8 mouse cellular contexts compared by ENCODE assay signal in the genomic region with DNA sequence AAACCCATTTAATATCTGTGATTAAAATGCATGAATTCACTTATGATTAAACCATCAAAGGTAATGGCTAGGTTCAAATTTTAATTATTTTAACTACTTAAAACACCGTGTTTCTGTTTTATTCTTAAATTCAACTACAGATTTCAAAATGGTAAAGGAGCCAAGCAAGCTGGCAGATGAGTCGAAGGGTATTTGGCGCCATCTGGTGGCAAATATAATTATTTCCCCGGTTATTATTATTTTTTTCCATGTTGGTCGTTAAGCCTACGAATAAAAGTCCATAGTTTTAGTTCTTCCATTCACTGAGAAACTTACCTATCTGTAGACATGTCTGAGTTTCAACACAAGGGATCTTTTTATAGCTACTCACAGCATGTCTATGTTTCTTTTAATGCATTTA.
A peak's percentile ranks its signal among the peaks of the same experiment; 100 is the strongest.
DNase-seq lines count a peak whose midpoint lies in the region; ATAC-seq lines count a peak whose summit lies in the region.

No protein-coding gene starts in this region.

- peak; percentile 1 for DNase-seq in cerebellum, adult 9-10 months
- peak; percentile 4 to 14 for DNase-seq in left cerebral cortex, adult 18-20 months (ENCODE audit: low spot score in 2 of 2)
- no peak for DNase-seq in left cerebral cortex, postnatal 36 days (ENCODE audit: low spot score in 2 of 2)
- peak; percentile 55 for DNase-seq in NIH3T3 (ENCODE audit: low read depth)
- DNase-seq in left cerebral cortex, postnatal 4 days: peak; percentile 0

- intact Hi-C loops in left cerebral cortex, postnatal 36 days (cut with DNase I): loop anchor here (2.0 to 5.0 kb wide), 2 partner anchors 510 to 1517 kb away; a partner anchor contains a TSS
- intact Hi-C loops in left cerebral cortex, postnatal 4 days (cut with DNase I): loop anchor here (5.0 to 10.0 kb wide), 2 partner anchors 507 to 1520 kb away; a partner anchor contains a TSS

- ATAC-seq in cerebellum, adult (ENCODE audit: insufficient number of reproducible peaks, low FRiP score, low TSS enrichment): no peak
- ATAC-seq in erythroid progenitor cell, adult 5-6 weeks (replicated peaks; ENCODE audit: low FRiP score, poor library complexity, severe bottlenecking): no peak
- ATAC-seq in inflammation-experienced regulatory T-cells, adult 6 months: no peak

Comparison
In these comparisons a context has a peak if more than half of its experiments do, and no peak if none do; other contexts are left out.
1. DNase-seq: peak in cerebellum, adult 9-10 months (single experiment), left cerebral cortex, adult 18-20 months (2 of 2), NIH3T3 (single experiment) and left cerebral cortex, postnatal 4 days (single experiment); none in left cerebral cortex, postnatal 36 days (0 of 2).